Comparison of ENCODE assay signal across 8 mouse cellular contexts in genomic region chr11:88114871-88115301, GRCm38 (mm10). TPM values are rescaled to one million over a fixed set of nuclear protein-coding genes. Genes with fewer than 3 reads are reported as not detected.
A peak's percentile ranks its signal among the peaks of the same experiment; 100 is the strongest.
DNase-seq lines count a peak whose midpoint lies in the region; ATAC-seq lines count a peak whose summit lies in the region.

No protein-coding gene starts in this region.

- no peaks in the 10 kb centered on the region for H3K9me3 ChIP-seq in intestine, embryonic 15.5 days
- H3K9me3 ChIP-seq in lung, embryonic 16.5 days (ENCODE audit: control insufficient read depth, low read length) = no peaks in the 10 kb centered on the region

- H3K36me3 ChIP-seq in intestine, embryonic 15.5 days = no peaks in the 10 kb centered on the region
- H3K36me3 ChIP-seq in lung, embryonic 16.5 days (ENCODE audit: control insufficient read depth, insufficient read depth, low read length) = no peaks in the 10 kb centered on the region
- no peaks in the 10 kb centered on the region for H3K36me3 ChIP-seq in splenic B cell, adult 2 months (ENCODE audit: control insufficient read depth, insufficient read depth, low read length, poor library complexity, severe bottlenecking)

- WGBS in intestine, embryonic 15.5 days = 18% methylated on average over 8 of the region's 8 CpGs
- 20% methylated on average over 8 of the region's 8 CpGs for WGBS in lung, embryonic 16.5 days

- H3K4me1 ChIP-seq in intestine, embryonic 15.5 days (replicated peaks) = peaks cover 59% of the 10 kb centered on the region
- peaks cover 53% of the 10 kb centered on the region for H3K4me1 ChIP-seq in lung, embryonic 16.5 days (replicated peaks; ENCODE audit: control insufficient read depth, insufficient read depth, low read length)

- H3K4me2 ChIP-seq in intestine, embryonic 15.5 days (replicated peaks) = peak overlapping the region; percentile 37
- H3K4me2 ChIP-seq in lung, embryonic 16.5 days (ENCODE audit: low read depth, low read length) = peak overlapping the region; percentile 3; the same call in 1 of the 2 replicates

- peak; percentile 26; the same call in 1 of the 2 replicates for ATAC-seq in intestine, embryonic 15.5 days
- peak; percentile 41 for ATAC-seq in lung, embryonic 16.5 days (ENCODE audit: low read depth)

- H3K4me3 ChIP-seq in intestine, embryonic 15.5 days (replicated peaks) = no peak overlapping the region
- H3K4me3 ChIP-seq in lung, embryonic 16.5 days (ENCODE audit: low read length) = no peak overlapping the region

- H3K27me3 ChIP-seq in intestine, embryonic 15.5 days (replicated peaks) = no peaks in the 10 kb centered on the region
- H3K27me3 ChIP-seq in lung, embryonic 16.5 days (ENCODE audit: control insufficient read depth, insufficient read depth, low read depth, low read length) = no peaks in the 10 kb centered on the region
- H3K27me3 ChIP-seq in splenic B cell, adult 2 months (ENCODE audit: control insufficient read depth, insufficient read depth, low read length, poor library complexity, severe bottlenecking) = no peaks in the 10 kb centered on the region

- H3K9ac ChIP-seq in intestine, embryonic 15.5 days = 0 out of 2 replicates have a peak overlapping the region, but pooled peaks have one; percentile 10
- H3K9ac ChIP-seq in lung, embryonic 16.5 days (ENCODE audit: low read length) = no peak overlapping the region

- H3K27ac ChIP-seq in intestine, embryonic 15.5 days = peak overlapping the region; percentile 74
- peak overlapping the region; percentile 15; the same call in 1 of the 2 replicates for H3K27ac ChIP-seq in lung, embryonic 16.5 days (ENCODE audit: low read length)

- peak; percentile 21 for DNase-seq in right cerebral cortex, postnatal 4 days
- no peak for DNase-seq in right cerebral cortex, adult 2 months (ENCODE audit: low spot score in 2 of 2)
- DNase-seq in heart, adult 11 months = peak; percentile 99
- peak; percentile 34 for DNase-seq in splenic B cell, adult 2 months (ENCODE audit: low read depth, low spot score)
- no peak for DNase-seq in layer of hippocampus, adult 9-10 months (ENCODE audit: low spot score)
- DNase-seq in urinary bladder, adult 2 months (ENCODE audit: low spot score) = no peak

RNA-seq across cellular contexts. Expression of gene Cuedc1, which starts 17.0 kb away (rescaled TPM):
- polyA plus RNA-seq in intestine, embryonic 15.5 days (2015; fragmentation: Nextera tagmentation; extraction: Ambion mirVana) = 14.2 and 17.6 TPM in 2 replicates
- polyA plus RNA-seq in lung, embryonic 16.5 days (2015; fragmentation: Nextera tagmentation; extraction: Ambion mirVana) = 11.3 and 11.8 TPM in 2 replicates
- polyA plus RNA-seq in urinary bladder, adult 2 months (2012; rRNA removed) = 62.4 and 86.0 TPM in 2 replicates

RNA-seq across cellular contexts. Expression of gene Vezf1, which starts 46.8 kb away (rescaled TPM):
- 30.4 and 32.4 TPM in 2 replicates for polyA plus RNA-seq in intestine, embryonic 15.5 days (2015; fragmentation: Nextera tagmentation; extraction: Ambion mirVana)
- polyA plus RNA-seq in lung, embryonic 16.5 days (2015; fragmentation: Nextera tagmentation; extraction: Ambion mirVana) = 32.9 and 38.2 TPM in 2 replicates
- polyA plus RNA-seq in urinary bladder, adult 2 months (2012; rRNA removed) = 33.6 and 47.4 TPM in 2 replicates

Comparison
In these comparisons a context has a peak if more than half of its experiments do, and no peak if none do; other contexts are left out.
1. DNase-seq: peak in right cerebral cortex, postnatal 4 days (single experiment), heart, adult 11 months (single experiment) and splenic B cell, adult 2 months (single experiment); none in right cerebral cortex, adult 2 months (0 of 2), layer of hippocampus, adult 9-10 months (single experiment) and urinary bladder, adult 2 months (single experiment).